Mouse (Mus musculus) mouse trophoblast stem cell (cell line): ENCODE results near the gene Sass6.
"Not testable (repeated sequence)": the region's sequence is repeated elsewhere in the genome, so short reads cannot be mapped to it uniquely, and the experiment has no call there.

Experiments used
- in situ Hi-C, 2 experiments: fragments of 300-500 bp; cut with MseI, MboI; formaldehyde crosslinking; loops; 2 replicates in 1 of 2; 3 replicates in 1 of 2; pipeline ENCODE4 v1.15.1; 2025

Sass6 gene

DNA sequence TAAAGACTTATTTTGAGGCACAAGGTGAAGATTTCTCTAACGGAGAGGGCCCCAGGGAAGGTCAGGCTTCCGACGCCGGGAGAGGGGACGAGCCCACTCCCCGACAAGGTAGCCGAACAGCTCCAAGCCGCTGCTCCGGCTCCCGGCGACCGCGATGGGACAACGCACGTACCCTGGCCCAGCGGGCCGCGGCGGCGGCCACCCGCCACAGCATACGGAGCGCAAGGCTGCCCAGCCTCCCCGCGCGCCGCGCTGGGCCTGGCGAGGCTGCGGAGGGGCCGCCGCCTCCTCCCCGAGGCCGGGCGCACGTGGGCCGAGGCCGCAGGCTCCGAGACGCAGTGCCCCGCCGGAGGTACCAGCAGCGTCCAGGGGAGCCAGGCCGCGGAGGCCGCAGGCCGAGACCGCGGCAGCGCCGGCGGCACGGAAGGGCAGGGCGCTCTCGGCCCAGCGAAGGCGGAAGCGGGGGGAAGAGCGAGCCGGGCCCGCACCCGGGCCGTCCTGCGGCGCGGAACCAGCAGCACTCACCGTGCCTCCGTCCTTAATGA, 67.2 kb downstream of the Sass6 start:
- in situ Hi-C loops, result no loop called here

DNA sequence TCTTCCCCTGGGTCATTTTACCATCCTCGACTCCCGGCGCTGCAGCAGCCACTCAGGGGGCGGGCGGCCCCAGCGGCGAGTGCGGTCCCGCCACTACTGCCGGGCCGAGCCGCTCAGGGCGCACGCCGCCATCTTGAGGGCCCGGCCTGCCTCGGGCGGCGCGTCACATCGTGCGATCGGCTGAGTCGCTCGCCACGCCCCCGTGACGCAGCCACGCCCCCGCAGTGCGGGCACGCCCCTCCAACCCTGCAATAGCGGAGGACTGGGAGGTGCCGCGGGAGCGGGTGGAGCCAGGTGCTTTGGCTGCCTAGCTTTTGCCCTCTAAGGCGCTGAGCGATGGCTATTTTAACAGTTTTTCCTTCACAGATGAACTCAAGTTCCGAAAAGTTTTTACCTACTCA, 67.7 kb downstream of the Sass6 start, which contains the start of gene Mfsd14a:
Gene Mfsd14a, minus strand, starts transcription at position 215 of the 401 bp plus-strand sequence.
- in situ Hi-C loops, result no loop called here

DNA sequence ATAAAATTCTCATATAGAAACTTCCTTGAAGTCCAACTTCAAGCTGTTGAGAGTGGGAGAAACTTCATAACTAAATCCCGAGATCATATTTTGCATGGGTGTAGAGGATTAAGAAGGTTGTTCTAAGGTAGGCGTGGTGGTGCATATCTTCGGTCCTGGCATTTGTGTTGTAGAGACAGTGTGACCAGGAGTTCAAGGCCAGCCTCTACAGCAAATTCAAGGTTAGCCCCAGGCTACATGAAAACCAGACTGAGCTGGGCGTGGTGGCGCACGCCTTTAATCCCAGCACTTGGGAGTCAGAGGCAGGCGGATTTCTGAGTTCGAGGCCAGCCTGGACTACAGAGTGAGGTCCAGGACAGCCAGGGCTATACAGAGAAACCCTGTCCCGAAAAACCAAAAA, 69.5 kb downstream of the Sass6 start:
- in situ Hi-C loops, result not testable (repeated sequence)
